Mouse (Mus musculus) thymus, adult 2 months (tissue): ENCODE measurements around the gene Thoc6.

ENCODE experiments used
- CTCF ChIP-seq: fragments of 200-500 bp; IDR thresholded peaks from 2 replicates; pipeline ENCODE4 v1.5.1; 2012; ENCODE audit warnings: mild to moderate bottlenecking, control low read depth, low read length, moderate library complexity, borderline replicate concordance; ENCODE audit not compliant: control insufficient read depth, poor library complexity, insufficient read depth; ENCODE audit errors: extremely low read depth
- POLR2A ChIP-seq: fragments of 200-500 bp; IDR thresholded peaks from 2 replicates; pipeline ENCODE4 v1.6.1; 2012; ENCODE audit warnings: mild to moderate bottlenecking, low read length, control low read depth, moderate library complexity; ENCODE audit not compliant: control insufficient read depth, poor library complexity, insufficient read depth; ENCODE audit errors: extremely low read depth

GRCm38 (mm10) chr17:23706212-23706611, 32.5 kb upstream of the Thoc6 start:
- TF ChIP-seq CTCF (peak; percentile 79; the same call in 1 of the 2 replicates), POLR2A (no peak)
